Mouse (Mus musculus) heart, postnatal 36 days (tissue): ENCODE measurements around the gene Prcp. TPM values are rescaled to one million over a fixed set of nuclear protein-coding genes. Genes with fewer than 3 reads are reported as not detected.

Experiments used
- DNase-seq, 2 experiments: peaks; one replicate each; pipeline ENCODE4 v3.0.0; 2021 to 2022
- intact Hi-C: fragments of 180-260 bp; cut with DNase I; formaldehyde crosslinking; loops from one replicate; pipeline ENCODE4 v1.15.1; 2025
- total RNA-seq, 2 experiments: library from RNA; stranded (reverse); gene quantifications; 2 replicates each; pipeline ENCODE4 v1.2.3; 2021

Prcp gene
- total RNA-seq = 10 to 100 TPM; 13.6 to 19.3 TPM

DNA sequence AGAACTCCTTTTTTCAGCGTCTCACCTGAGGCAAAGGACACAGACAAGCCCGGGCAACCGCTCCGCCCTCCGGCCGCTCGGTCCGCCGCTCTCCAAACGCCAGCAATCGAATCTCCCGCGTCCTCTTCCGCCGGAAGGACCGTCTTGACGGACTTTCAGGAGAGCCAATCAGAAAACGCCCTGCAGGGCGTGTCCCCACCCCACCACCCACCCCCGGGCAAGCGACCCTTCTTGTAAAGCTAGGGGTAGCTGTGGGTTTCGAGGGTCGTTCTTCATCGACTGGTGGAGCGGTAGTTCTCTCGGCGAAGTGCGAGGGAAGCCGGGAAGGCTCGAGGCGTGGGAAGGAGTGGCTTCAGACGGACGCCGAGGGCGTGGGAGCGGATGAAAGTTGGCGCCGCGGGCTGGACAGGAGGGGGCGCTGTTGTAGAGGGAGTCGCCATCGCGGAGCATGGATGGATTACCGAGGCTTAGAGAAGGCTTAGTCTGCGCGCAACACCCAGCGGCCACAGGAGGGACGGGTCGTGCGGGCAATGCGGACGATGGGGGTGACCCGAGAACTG is at the start of gene Prcp, which contains the start of gene Ddias:
Prcp (plus strand) TSS at position 355 of the 560 bp plus-strand sequence.
Ddias (minus strand) TSS at position 132 of the 560 bp plus-strand sequence.
- DNase-seq = peak; percentile 96 to 97
- intact Hi-C loops = loop anchor here (1.0 to 5.0 kb wide), 4 partner anchors 29 to 223 kb away; partner anchors contain the start of gene Rab30

DNA sequence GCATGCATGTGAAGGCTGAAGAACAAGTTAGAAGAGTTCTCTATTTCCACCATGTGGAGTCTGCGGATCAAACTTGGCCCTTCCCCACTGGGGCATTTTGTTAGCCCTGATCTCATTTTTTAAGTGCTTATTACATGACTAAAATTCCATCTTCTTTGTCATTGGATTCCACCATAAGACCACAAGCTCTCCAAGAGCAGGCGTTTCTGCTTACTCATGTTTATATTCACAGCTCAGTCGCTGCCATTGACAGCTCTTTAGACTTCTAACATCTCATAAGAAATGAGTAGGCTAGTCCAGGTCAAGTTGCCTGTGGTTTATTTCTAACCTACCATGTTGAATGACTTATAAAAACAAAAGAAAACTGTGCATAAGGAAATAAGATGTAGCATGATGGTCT is 48.0 kb upstream of the Prcp start:
- intact Hi-C loops = loop anchor here (5.0 to 10.0 kb wide), 2 partner anchors 84 to 721 kb away; partner anchors contain the start of gene Rab30
- DNase-seq = no peak

DNA sequence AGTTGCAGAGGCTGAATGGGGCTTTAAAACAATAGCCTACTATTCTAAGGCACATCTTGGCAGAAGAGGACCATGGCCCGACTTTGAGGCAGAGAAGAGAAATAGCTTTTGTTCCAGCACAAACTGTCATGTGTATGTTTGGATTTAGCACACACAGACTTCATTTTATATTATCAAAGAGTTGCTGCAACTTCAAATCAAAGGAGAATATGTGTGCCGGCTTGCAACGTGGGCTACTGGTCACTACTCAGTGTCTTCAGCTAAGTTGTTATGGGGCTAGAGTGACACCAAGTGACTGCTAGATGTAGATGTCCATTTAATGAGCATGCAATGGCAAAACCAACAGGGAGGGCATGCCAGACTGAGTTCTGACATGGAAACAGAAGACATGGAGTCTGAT is 46.3 kb upstream of the Prcp start:
- peak; percentile 11 to 18 for DNase-seq

GRCm38 (mm10) chr7:92832395-92832794 is 41.9 kb upstream of the Prcp start:
- no peak for DNase-seq
- intact Hi-C loops = loop anchor here (5.0 kb wide), 1 partner anchor 265 kb away; no protein-coding TSS in a partner anchor

More for the DNA sequence above, 46.3 kb upstream of the Prcp start:
- intact Hi-C loops = loop anchor here (2.0 to 10.0 kb wide), 3 partner anchors 86 to 723 kb away; partner anchors contain the start of gene Rab30

GRCm38 (mm10) chr7:92834391-92834790 is 39.9 kb upstream of the Prcp start:
- intact Hi-C loops = loop anchor here (5.0 kb wide), 1 partner anchor 267 kb away; no protein-coding TSS in a partner anchor
- DNase-seq = no peak

DNA sequence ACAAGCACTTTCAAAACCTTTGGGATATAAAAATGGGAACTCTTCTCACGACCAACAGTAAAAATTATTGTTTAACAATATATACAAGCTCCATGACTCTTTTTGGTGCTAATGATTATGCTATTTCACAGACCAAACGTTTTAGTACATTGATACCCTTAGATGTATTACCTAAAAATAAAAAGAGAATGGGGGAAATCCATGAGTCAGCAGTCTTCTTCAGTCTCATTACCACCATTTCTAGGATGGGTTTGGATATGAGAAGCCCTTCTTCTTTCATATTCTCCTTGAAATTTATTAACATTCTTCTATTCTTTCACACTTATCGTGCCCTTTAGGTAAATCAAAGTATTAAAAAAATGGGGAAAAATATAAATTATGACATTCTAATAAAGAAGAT is 37.8 kb upstream of the Prcp start:
- DNase-seq = no peak
- intact Hi-C loops = no loop called here

DNA sequence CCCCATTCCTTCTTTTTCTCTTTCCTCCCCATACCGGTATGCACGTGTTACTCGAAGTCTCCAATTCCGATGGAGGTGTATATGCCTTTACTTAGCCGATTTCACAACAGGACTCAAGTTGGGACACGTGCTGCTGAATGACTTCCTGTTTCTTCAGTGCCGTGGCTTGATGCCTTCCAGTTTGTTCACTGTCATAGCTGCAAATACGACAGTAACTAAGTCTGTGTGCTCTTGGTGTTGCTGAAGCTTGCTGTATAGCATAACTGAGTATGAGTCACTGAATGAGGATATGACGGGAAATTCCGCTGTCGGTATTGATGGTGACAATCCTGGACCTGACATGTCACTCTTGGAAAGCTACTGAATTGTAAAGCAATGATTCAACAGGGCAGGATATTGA is 37.0 kb upstream of the Prcp start:
- intact Hi-C loops = no loop called here
- DNase-seq = no peak

DNA sequence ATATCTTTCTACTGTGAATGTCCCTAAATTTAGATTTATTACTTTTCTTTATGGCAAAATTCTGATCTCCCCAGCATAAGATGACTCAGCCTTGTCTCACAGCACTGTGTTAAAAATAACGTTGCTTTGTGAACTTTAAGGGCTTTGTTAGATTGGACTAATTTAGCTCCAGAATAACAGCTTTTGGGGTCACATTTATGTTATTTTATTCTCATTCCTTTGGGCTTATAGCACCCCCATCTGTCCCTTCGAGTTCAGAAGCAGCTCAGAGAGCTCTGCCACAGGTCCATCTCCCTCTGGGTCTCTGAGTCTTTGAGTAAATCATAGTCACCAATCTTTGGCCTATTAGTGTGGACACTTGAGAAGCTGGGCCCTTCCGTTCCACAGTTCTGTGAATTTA is 36.4 kb upstream of the Prcp start:
- no peak for DNase-seq
- intact Hi-C loops = no loop called here

DNA sequence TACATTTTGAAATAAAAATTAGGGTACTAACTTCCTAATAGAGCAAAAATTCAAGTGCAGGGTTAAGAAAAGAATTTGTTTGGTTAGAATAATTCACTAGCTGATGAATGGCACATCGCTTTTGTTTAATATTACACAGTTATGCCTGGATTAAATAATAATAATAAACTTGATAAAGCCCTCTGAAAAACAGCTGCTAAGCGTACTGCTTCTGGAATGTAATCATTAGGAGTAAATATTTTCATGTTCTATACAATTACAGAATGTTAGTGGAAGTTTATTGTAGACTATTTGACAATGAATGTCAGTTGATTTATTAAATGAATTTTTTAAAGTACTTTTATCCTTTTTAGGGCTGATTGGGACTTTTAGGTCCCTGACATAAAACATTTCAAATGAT is 32.0 kb upstream of the Prcp start:
- no peak for DNase-seq
- intact Hi-C loops = no loop called here

GRCm38 (mm10) chr7:92848246-92848645 is 26.0 kb upstream of the Prcp start:
- no peak for DNase-seq
- intact Hi-C loops = no loop called here

- intact Hi-C loops = loop anchor here (2.0 to 10.0 kb wide), 2 partner anchors 236 to 762 kb away; no protein-coding TSS in a partner anchor
- DNase-seq = no peak
Measured at GRCm38 (mm10) chr7:92866526-92866925, 7.7 kb upstream of the Prcp start.

DNA sequence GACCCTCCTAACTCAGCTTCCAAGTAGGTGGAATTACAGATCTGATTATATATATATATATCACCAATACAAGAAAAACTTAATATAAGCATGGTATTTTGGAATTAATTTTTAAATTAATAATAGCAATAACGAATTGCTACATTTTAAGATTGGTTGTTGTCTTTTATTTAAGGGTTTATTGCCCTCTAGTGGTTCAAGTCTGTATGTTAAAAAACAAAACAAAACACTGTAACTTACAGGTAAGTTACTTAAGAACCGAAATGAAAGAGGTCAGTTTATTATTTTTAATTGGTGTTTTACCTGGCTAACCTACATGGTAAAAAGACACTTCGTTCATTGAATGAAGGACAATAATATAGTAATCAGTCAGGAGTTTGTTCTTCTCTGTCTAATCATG is 4.1 kb upstream of the Prcp start:
- DNase-seq = no peak
- intact Hi-C loops = loop anchor here (2.0 to 5.0 kb wide), 3 partner anchors 128 to 233 kb away; partner anchors contain the start of genes Ankrd42 and Rab30

DNA sequence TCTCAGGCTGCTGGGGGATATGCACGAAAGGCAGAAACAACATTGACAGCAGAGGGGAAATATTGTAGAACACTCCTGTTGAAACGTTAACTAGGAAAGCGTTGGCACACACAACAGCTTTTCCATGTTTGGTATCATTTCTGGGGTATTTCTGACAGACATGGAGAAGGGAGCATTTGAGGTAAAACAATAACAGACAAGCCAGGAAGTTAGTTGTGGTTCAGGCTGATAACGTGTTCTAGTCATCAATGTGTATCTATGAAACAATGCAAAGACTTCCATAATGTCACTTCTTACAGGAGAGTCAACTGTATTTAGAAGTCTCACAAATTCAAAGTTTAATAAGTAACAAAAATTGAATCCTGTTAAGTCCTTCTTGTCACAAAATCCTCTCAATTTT is 2.7 kb upstream of the Prcp start:
- intact Hi-C loops = loop anchor here (2.0 to 5.0 kb wide), 3 partner anchors 129 to 235 kb away; partner anchors contain the start of genes Ankrd42 and Rab30
- no peak for DNase-seq

GRCm38 (mm10) chr7:92874761-92875408 is 615 bp downstream of the Prcp start:
- intact Hi-C loops = loop anchor here (1.0 to 5.0 kb wide), 4 partner anchors 28 to 222 kb away; partner anchors contain the start of gene Rab30
- DNase-seq = peak; percentile 87 to 88

DNA sequence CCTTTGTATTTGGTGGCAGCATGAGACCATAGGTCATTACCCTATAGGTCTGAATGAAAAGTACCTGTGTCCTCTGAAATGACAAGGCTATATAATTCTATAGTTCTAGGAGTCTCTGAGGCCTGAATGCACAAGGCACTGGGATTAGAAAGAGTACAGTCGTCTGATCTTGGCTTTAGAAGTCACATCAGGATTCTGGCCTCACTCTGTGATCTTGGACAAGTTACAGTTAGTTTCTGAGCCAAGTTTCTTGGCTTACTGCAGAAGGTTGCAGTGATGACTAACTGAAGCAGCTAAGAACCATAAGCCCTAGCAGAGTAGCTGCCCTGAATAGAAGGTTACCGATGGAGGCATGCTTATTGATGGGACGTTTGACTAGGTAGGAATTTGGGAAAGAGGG is 1.8 kb downstream of the Prcp start:
- intact Hi-C loops = no loop called here
- peak in 1 of 2 experiments; percentile 34 for DNase-seq

- DNase-seq = no peak
- intact Hi-C loops = no loop called here
Measured at GRCm38 (mm10) chr7:92876538-92876937, 2.3 kb downstream of the Prcp start.

- intact Hi-C loops = loop anchor here (1.0 kb wide), 2 partner anchors 11 to 21 kb away; no protein-coding TSS in a partner anchor
- DNase-seq = no peak
Measured at GRCm38 (mm10) chr7:92878575-92879285, 4.5 kb downstream of the Prcp start.

DNA sequence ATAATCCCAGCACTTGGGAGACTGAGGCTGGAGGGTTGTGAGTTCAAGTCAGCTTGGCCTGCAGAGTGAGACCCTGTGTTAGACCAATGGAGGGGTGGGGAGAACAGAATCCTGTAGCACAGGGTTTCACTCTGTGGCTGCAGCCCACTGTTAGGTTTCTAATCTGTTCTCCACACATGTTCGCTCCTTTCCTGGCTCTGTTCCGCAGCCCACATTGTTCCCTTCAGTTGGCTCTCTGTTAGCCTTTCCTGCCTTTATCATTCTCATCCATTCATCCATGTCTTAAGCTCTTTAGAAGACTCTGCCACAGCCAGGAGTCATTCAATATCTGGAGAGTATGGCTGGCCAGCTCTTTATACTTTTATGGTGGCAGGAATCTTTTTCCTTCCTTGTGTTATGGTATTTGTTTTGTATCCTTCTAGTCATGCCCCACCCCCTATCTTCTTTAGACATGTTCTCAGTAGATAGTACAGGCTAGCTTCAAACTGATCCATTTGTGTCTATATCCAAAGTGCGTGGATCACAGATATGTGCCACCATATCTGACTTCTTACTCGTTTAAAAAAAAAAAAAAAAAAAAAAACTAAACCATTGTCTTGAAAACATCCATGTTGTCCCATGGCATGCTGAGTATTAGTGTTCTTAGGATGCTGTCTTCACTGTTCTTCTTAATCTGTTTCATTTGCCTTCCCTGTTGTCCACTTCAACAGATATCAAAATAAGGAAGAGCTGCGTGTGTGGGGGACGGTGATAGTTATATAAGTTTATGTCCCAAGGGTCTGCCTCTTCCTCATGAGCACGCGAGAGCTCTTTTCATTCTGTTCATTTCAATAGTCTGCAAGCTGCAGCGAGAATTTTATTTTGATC is 9.8 kb downstream of the Prcp start:
- intact Hi-C loops = no loop called here
- DNase-seq = no peak

- no peak for DNase-seq
- intact Hi-C loops = no loop called here
Measured at GRCm38 (mm10) chr7:92884998-92885660, 10.9 kb downstream of the Prcp start.
